Mouse (Mus musculus): ENCODE results near the gene 4930590J08Rik. TPM values are rescaled to one million over a fixed set of nuclear protein-coding genes. Genes with fewer than 3 reads are reported as not detected.

The 4930590J08Rik gene
- 1 to 10 TPM; 4.0 to 4.3 TPM for total RNA-seq (2023)

GRCm38 (mm10) chr6:91902509-91902908 lies at the start of gene 4930590J08Rik:
Gene 4930590J08Rik, plus strand, starts transcription at chr6:91902809.

GRCm38 (mm10) chr6:91877885-91878651 lies 24.5 kb upstream of the 4930590J08Rik start, which contains the start of gene Ccdc174:
Gene Ccdc174, plus strand, starts transcription at chr6:91878053.

GRCm38 (mm10) chr6:91978371-91979300 lies 76.0 kb downstream of the 4930590J08Rik start, which contains the start of gene Fgd5:
Gene Fgd5, plus strand, starts transcription at chr6:91978878.

Other genes with a start within 250 kb of the 4930590J08Rik start
- gene Slc6a6, start 218.8 kb upstream of the 4930590J08Rik start, total RNA-seq (2023), result 100 to 1,000 TPM; 107 to 116 TPM
- 1 to 10 TPM; 1.5 to 2.3 TPM for gene Grip2, start 75.6 kb upstream of the 4930590J08Rik start, total RNA-seq (2023)
- 10 to 100 TPM; 48.6 to 49.1 TPM for gene Ccdc174, start 24.8 kb upstream of the 4930590J08Rik start, total RNA-seq (2023)
- gene Fgd5, start 76.1 kb downstream of the 4930590J08Rik start, total RNA-seq (2023), result not detected
- 10 to 100 TPM; 87.4 to 88.2 TPM for gene Nr2c2, start 188.6 kb downstream of the 4930590J08Rik start, total RNA-seq (2023)